ENCODE assay signal across 18 mouse cellular contexts in genomic region chr12:110228011-110228411, GRCm38 (mm10). TPM values are rescaled to one million over a fixed set of nuclear protein-coding genes. Genes with fewer than 3 reads are reported as not detected.
DNase-seq lines count a peak whose midpoint lies in the region; ATAC-seq lines count a peak whose summit lies in the region.
"Had no signal": no experiment of that assay in that cellular context is flagged by ENCODE, and none has a peak within 500 bp of the region (broad histone marks: within the 10 kb centered on the region; RNA-seq: fewer than 3 reads in every experiment).

No protein-coding gene starts in this region.

- no peak overlapping the region for H3K9ac ChIP-seq in intestine, embryonic 16.5 days (ENCODE audit: low read depth, low read length)
- H3K9ac ChIP-seq: limb, embryonic 15.5 days; midbrain, embryonic 13.5 days had no signal

- no peak for ATAC-seq in intestine, embryonic 16.5 days
- ATAC-seq: CD4-positive, CD25-positive, alpha-beta regulatory T cell, adult 4 months; intestine, postnatal 0 days; midbrain, embryonic 13.5 days had no signal

- H3K9me3 ChIP-seq in intestine, embryonic 16.5 days (ENCODE audit: control insufficient read depth, low read length): no peaks in the 10 kb centered on the region
- H3K9me3 ChIP-seq: embryonic facial prominence, embryonic 10.5 days; limb, embryonic 15.5 days; midbrain, embryonic 13.5 days had no signal

- no peaks in the 10 kb centered on the region for H3K27me3 ChIP-seq in intestine, embryonic 16.5 days (replicated peaks; ENCODE audit: control insufficient read depth, insufficient read depth, low read length)

- WGBS in intestine, embryonic 16.5 days: 86% methylated on average over 12 of the region's 12 CpGs

- H3K27ac ChIP-seq in intestine, embryonic 16.5 days (ENCODE audit: low read length): no peak overlapping the region
- H3K27ac ChIP-seq: embryonic facial prominence, embryonic 10.5 days; gastrocnemius, adult 2 months; limb, embryonic 15.5 days; midbrain, embryonic 13.5 days had no signal

- no peak overlapping the region for H3K4me3 ChIP-seq in intestine, embryonic 16.5 days (ENCODE audit: low read length)
- H3K4me3 ChIP-seq: embryonic facial prominence, embryonic 10.5 days; gastrocnemius, adult 2 months; limb, embryonic 15.5 days; midbrain, embryonic 13.5 days had no signal

- H3K4me2 ChIP-seq in intestine, embryonic 16.5 days (ENCODE audit: low read depth, low read length): no peak overlapping the region
- H3K4me2 ChIP-seq: heart, embryonic 11.5 days; limb, embryonic 15.5 days; midbrain, embryonic 13.5 days had no signal

- H3K4me1 ChIP-seq in intestine, embryonic 16.5 days (ENCODE audit: control insufficient read depth, insufficient read depth, low read length): peaks cover 8% of the 10 kb centered on the region

- DNase-seq in brain, embryonic 18.5 days (ENCODE audit: low read depth, low spot score): peak; percentile 20
- peak; percentile 31 to 48 for DNase-seq in frontal cortex, postnatal 10 days (ENCODE audit: low spot score in 2 of 2)
- peak; percentile 46 for DNase-seq in left cerebral cortex, adult 11 months (ENCODE audit: low spot score)
- peak; percentile 66 to 79 for DNase-seq in right cerebral cortex, postnatal 10 days (ENCODE audit: low spot score in 2 of 2)
- no peak for DNase-seq in embryo, embryonic 9.5 days (ENCODE audit: extremely low spot score)
- no peak for DNase-seq in spleen, postnatal 36 days (ENCODE audit: low spot score in 2 of 2)
- DNase-seq: cerebellum, adult 2 months; gastrocnemius, adult 2 months; kidney, postnatal 14 days; lung, adult 18-20 months; lung, postnatal 4 days had no signal

- H3K36me3 ChIP-seq in intestine, embryonic 16.5 days (ENCODE audit: control insufficient read depth, insufficient read depth, low read length): no peaks in the 10 kb centered on the region
- H3K36me3 ChIP-seq: embryonic facial prominence, embryonic 10.5 days; limb, embryonic 15.5 days; midbrain, embryonic 13.5 days had no signal

RNA-seq across cellular contexts. Expression of gene Dio3, which starts 50.9 kb away (rescaled TPM):
- 0.82 and 1.2 TPM in 2 replicates for polyA plus RNA-seq in intestine, embryonic 16.5 days (2015; fragmentation: Nextera tagmentation; extraction: Ambion mirVana)
- polyA plus RNA-seq: CD4-positive, CD25-positive, alpha-beta regulatory T cell, adult 4 months; heart, embryonic 11.5 days had no signal

Comparison
In these comparisons a context has a peak if more than half of its experiments do, and no peak if none do; other contexts are left out.
1. DNase-seq: peak in brain, embryonic 18.5 days (single experiment), frontal cortex, postnatal 10 days (2 of 2), left cerebral cortex, adult 11 months (single experiment) and right cerebral cortex, postnatal 10 days (2 of 2); none in embryo, embryonic 9.5 days (single experiment) and spleen, postnatal 36 days (0 of 2).